Mouse (Mus musculus) natural killer cell, adult 2 months (primary cell): Measurements from ENCODE around the gene Pak4.

Source experiments
- DNase-seq, 2 experiments: peaks; one replicate each; pipeline ENCODE4 v3.0.0; 2022; ENCODE audit warnings: low spot score in 2 of 2

Pak4 gene

DNA sequence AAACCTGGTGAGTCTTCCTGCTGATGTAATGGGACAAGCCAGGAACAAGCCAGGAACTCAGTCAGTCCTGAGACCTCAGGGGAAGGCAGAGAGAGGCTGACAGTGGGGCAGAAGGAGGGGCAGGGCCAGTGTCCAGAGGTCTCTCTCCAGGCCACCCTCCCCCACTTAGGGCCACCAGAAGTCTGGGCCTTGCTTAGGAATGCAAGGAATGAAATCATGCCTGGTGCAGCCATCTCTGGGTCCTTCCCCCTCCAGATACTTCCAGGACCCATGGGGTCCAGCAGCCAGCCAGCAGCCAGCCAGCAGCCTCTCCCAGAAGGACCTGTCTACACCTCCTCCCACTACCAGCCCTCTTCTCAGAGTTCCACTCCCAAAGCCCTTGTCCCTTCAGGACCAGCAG is 10.3 kb downstream of the Pak4 start:
- no peak for DNase-seq

DNA sequence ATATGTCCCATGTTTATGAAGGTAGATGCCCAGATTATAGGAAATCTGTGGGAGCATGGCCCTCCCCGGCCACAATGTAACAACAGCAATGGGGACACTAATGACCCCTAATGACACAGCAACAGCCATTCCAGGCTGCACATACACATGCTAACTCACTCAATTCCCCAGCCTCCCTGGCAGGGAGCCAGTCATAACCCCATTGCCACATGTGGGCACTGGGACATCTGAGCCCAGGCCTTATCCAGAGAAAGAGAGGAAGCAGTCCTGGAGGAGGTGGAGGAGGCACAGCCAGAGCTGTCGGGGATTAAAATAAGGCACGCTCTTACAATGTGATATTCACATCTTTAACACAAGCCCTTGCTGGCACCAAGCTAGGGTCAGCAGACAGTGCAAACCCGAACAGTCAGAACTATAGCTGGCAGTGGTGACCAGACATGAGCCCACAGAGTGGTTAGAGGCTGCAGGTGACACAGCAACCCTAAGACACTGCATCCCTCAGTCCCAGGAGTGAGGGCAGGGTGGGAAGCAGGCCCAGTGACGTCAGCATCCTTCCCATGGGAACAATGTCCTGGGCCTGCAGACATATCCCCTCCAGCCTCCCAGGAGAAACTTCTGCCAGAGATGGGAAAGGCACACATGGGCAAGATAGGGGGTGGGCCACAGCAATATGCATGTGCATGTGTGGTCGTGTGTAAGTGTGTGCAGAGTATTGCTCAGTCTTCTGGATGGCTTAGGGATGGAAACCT is 11.1 kb downstream of the Pak4 start:
- DNase-seq, result no peak

DNA sequence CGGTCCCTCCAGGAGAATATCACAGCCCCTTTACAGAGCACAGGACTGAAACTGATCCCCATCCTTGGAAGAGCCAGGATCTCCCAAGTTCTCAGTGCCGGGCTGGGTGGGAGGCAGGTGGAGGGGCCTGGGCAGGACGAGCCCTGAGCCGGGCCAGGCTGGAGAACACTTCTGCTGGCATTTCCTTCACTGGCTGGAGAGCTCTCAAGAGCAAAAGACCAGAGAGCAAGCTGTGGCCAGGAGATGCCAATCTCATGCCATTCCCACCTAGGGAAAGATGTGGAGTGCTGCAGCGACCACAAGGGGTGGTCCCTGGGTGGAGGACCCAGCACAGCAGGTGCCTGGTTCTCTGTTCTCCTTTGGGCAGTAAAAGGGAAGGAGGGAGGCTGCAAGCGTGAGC is 13.0 kb downstream of the Pak4 start:
- DNase-seq, result no peak

DNA sequence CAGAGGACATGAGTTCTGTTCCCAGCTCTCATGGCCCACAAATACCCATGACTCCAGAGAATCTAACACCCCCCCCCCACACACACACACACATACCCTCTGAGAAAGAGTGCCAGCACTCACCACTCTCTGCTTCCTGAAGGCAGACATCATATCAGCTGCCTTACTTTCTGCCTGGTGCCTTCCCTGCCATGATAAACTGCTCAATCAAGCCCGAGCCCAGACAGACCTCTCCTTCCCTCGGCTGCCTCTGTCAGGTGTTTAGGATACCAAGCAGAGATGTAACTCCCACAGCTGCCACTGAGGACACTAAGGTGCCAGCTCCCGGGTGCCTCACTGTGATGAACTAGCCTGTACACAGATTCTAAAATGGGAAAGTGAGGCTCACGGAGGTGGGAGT is 13.5 kb downstream of the Pak4 start:
- no peak for DNase-seq

DNA sequence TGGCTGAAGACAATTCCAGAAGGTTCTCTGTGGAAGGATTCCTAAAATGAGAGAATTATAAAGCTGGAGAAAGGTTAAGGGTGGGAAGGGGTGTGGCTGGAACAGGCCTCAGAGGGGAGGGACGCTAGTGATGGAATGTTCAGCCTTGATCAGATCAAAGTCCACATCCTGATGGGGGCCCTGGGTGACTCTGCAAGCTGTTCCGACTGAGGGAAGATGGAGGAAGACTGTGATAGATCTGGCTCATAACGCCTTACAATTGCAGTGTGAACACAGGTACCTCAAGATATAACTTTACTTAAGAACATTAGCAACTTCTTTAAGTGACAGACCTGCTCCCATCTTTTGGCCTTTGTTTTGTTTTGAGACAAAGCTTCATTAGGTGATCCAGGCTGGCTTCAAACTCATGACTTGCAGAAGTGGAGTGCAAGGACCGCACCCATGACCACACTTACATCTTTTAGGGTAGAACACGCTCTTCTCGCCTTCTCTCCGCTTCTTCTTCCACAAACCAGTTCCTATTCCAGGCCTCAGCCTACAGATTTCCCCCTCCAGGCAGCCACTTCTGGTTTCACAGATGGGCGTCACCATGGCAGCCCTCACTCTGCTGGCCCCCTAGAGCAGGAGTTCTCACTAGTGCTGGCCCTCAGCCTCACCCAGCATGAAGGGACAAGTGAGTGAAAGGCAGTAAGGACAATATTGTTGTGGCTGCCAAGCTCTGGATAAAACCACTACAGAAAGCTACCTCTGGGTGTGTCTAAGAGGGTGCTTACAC is 14.2 kb downstream of the Pak4 start:
- DNase-seq, result no peak

DNA sequence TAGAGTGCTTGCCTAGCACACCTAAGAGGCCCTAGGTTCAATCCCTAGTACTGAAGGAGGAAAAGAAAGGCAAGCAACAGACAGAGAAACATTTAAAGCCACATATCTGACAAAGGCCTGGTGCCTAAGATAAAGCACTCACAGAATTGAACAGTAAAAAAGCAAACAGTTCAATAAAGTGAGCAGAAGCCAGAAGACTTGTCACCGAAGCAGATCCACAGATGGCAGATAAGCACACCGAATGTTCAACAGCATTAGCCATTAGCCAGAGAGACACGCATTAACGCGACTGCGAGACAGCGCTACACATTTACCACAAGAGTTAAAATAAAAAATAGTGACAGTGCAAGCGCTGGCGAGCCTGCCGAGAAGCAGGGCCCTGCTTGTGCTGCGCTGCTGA is 15.1 kb downstream of the Pak4 start:
- DNase-seq, result no peak

DNA sequence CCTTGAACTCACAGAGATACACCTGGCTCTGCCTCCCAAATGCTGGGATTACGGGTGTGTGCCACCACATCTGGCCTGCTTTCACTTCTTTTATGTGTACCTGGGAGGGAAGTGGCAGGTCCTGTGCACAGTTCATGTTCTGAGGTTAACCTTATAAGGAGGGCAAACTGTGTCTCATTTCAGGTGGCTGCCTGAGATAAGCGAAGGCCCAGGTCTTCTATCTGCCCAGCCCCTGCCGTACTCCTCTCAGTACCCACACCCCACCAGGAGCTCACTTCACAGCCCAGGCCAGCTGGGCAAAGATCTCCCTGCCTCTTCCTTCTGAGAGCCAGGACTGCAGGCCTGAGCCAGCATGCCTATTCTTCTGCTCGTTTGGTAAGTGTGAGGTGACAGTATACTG is 16.3 kb downstream of the Pak4 start:
- DNase-seq, result no peak

DNA sequence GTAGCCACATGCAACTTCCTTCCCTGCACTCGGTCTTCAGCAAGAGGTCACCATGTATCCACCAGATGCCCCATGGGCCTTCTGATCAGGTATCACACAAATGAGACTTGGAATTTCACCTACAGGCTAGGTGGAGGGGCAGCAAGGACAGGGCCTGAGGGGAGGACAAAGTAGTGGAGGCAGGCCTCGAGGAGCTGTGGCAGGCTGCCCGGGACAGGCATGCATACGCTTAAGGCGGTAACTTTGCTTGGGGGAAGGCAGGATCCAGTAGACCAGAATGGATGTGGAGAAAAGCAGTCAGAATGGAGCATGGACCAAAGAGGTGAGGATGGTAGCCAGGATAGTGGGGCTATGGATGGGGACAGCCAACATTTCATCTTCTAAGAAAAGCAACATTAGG is 18.2 kb downstream of the Pak4 start:
- DNase-seq, result no peak

DNA sequence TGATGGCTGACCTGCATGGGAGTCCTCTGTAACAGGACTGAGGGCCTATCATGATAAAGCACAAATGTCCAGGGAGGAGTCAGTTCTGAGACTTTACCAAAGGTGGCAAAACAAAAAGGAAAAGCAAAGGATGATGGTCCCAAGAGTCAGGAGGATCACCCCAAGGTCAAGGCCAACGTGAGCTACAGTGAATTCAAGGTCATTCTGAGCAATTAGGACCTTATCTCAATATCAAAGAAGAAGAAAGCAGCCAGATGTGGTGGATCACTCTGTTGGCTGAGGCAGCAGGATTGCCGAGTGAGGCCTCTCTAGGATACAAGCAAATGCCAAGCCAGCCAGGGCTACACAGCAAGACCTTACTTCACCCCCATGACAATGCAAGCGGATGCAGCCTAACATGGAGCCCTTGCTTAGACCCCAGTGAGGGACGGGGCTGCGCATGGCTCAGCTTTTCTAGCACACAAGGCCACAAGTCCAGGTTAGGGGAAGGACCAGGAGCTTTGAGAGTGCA is 19.4 kb downstream of the Pak4 start:
- DNase-seq, result no peak

DNA sequence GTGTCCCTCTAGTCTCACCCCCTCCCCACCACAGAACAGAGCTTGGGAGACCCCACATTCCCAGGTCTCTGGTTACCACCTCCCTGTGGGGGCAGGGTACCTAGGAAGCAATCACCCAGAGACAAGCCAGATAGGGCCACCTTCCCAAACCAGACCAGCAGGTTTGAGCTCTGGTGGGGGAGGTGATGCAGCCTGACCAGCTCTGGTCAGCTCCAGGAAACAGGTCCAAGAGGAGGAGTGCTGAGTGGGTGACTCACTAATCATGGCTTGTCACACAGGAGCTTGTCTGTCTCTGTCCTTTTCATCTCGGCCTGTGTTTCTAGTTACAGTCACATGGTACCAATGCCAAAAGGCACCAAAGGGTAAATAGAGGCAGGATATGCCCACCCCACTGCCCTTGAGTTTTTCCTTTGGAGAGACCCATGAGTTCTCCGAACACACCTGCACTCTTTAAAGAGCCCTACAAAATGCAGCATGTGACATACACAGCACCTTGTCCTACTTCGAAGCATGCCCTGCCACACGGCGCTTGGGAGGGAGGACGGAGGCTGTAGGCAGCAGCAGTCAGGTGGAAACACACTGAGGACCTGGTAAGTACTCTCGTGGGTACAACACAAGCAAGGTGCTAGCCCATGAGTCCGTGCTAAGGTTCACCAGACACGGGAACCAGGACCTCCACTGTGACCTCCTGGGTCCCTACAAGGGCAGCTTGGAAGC is 20.0 kb downstream of the Pak4 start:
- no peak for DNase-seq

DNA sequence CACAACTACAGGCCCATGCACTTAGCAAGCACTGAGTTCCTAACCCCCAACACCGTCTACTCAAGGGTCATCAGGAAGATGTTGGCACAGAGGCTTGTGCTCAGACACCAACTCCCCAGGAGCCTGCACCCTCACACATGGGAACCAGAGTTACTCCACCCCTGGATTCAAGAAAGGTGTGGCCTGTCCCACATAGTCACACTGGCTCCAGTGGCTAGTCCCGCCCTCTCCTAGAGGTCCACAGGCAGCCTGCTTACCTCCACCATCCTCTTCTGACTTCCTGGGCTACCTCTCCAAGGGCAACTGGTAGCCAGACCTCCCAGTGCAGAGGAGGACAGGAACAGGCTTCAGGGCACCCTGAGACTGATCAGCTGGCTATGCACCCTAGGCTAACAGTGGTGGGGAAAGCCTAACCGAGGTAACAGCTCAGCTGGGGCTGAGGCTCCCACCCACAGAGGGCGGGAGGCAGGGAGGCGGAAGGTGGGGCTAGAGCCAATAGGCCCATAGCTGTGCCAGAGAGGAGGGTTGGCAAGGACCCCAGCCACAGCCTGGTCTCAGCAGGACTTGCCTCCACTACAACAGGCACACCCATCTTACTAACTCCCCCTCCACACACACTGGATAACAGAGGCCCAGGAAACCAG is 21.6 kb downstream of the Pak4 start:
- no peak for DNase-seq

DNA sequence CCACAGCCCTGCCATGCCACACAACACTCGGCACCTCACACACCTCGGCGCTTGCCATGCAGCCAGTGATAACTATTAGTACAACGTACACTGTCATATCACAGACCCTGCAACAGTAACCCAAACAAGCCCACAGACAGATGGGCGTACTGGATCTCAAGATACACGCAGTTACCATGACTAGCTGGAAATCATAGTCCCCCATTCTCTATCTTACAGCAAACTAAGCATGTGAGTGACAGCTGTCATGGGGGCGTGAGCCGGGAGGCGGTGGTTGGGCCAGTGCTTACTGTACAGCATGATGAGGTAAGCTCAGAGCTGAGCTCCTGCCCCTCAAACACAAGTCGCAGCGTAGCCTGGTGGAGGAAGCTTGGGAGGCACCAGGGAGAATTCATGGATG is 22.4 kb downstream of the Pak4 start:
- no peak for DNase-seq

DNA sequence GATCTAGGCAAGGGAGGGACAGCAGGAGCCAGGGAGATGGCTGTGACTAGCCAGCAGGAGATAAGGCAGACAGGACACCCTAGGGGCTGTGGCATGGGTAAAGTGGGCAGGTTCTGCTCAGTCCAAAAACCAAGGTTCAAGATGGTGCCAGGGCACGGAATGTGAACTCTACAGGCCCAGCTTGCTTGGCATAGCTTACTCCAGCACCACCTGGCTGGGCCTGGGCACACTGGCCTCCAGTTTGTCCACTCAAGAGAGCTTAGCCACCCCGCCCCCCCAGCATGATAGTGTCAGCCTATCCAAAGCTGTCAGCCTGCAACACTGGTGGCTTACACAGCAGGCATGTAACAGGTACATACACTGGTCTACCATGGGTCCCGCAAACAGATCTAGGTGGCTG is 24.7 kb downstream of the Pak4 start:
- DNase-seq, result no peak

DNA sequence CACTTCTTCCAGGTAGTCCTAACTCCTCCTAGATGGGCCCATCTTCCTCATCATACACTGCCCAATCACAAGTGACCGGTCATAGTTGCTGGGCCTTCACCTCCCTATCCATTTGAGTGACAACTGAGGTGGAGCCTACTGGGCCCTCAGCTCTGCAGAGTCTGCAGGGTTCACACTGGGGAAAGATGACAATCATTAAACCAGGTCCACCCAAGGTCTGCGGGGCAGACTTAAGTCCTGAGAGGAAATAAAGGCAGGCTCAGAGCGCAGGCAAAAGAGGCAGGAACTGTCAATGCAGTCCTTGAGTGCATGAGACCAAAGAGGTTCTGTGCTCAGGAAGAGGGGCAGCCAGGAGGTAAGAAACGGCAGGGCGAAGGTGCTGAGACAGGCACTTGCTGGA is 25.3 kb downstream of the Pak4 start:
- no peak for DNase-seq

DNA sequence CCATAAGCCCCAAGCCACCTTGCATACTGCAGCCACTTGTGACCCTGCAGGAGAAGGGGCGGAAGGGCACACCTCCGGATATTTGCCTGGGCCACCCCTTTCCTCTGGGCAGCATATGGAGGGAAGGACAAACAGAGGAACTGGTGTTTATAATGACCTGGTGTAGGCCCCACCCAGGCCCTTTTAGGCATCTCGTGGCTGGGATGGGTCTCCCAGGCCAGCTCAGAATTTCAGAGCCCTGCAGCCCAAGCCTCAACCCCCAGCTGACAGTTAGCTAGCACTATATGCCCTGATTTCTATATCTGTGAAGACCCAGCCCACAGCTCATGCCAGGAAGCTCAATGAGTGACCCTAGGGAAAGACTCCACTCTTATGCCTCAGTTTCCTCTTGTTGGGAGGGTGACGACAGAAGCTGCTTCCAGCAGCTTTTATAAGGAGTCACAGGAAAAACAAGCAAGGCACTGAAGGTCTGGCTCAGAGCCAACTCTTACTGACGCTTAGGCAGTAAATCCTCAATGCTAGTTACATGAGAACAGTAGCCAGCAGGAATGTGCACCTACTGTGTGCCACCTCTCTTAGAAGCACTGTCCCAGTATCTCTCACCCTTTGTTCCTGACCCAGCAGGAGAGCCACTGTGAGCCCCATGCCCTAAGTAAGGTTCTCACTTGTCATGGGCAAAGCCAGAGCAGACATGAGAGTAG is 26.9 kb downstream of the Pak4 start:
- no peak for DNase-seq

DNA sequence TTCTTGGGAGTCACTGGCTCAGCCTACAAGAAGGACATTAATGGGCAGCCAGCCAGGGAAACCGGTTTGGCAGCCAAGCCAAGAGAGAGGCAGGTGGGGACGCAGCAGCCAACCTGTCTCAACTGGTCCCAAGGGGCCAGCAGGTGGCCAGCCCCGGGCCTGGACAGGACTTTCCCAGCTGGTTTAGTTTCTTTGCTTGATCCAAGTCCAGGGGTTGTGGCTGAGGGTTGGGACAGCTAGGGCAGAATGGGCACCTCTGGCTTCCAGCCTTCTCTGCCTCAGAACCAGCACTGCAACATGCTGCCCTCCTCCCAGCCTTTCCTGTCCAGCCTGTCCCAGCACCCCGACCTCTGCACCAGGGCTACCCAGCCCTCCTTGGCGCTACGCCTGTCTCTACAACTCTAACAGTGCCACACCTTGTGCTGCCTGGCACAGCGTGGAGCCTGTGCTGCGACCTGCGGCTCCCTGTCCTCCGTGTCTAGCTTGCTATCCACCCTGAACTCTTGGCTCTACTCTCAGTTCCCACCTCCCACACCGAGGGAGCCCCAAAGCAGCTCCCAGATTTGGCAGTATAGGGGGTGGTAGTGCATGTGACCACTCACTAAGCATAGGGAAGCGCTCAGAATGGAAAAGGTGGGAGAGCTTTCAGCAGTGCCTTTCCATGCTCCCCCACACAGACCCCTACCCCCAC is 27.5 kb downstream of the Pak4 start:
- DNase-seq, result no peak

DNA sequence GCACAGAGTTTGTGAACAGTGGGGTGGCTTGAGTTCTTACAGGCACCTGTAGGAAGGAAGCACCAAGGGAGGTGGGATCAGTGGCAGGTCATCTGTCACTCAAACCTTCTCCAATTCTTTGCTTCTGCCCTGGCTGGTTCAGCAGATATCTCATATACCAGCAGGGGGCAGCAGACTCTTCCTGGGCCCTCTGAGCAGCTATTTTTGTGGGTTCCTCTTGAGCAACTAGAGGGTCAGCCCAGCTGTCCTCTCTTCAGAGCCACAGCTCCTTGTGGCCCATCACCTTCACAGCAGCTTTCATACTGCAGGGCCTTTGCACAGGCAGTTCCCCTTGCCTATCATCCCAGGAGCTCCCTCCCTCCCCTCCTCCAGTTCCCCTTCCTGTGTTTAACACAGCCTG is 29.7 kb downstream of the Pak4 start:
- DNase-seq, result peak; percentile 59 to 64

DNA sequence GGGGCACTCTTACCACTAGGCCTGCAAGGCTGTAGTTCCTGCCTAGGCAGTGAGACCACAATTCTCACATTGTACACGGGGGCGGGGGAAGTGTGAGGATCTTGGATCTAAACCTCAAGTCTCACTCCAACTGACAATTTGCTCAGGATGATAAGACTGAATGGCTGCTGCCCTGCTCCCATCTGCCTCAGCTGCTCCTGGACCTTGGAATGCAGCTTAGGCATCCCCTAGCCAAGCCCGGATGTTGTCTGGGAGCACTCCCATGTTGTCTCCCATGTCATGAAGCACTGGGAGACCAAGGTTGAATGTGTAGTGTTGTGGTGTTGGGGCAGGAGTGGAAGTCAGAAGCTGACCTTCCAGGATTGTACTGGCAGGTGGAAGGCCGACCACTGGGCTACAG is 30.4 kb downstream of the Pak4 start:
- no peak for DNase-seq

DNA sequence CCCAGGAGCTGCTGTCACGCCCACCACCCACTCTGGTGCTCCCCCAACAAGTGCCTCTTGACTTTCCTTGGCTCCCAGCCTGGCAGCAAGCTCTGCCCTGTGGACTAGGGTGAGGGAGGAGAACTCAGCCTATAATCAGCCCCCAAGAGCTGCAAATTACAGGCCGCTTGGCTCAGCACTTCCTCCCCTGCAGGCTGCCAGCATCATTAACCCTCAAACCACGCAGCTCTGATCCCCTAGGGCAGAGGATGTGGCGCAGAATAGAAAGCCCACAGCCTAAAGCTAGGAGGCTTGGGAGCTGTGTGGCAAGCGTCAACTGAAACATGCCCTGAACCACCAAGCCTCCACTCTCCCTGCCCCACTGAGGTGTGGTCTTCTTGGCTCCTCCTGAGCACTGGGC is 32.6 kb downstream of the Pak4 start:
- DNase-seq, result no peak

DNA sequence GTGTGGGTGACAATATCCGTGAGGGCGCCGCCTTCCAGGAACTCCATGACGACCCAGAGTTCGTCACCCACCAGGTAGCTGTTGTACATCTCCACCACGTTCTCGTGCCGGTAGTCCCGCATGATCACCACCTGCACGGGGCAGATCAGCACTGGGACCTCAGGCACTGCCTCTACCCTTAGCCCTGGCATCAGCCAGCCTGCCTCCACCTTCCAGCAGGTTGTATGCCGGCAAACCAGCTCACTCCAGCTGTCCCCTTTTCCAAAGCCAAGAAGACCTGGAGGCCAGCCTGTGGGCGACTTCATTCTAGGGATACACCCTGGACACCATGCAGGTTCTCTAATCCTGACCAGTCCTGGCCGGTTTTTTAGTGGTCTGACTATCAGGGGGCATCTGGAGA is 35.0 kb downstream of the Pak4 start:
- no peak for DNase-seq

DNA sequence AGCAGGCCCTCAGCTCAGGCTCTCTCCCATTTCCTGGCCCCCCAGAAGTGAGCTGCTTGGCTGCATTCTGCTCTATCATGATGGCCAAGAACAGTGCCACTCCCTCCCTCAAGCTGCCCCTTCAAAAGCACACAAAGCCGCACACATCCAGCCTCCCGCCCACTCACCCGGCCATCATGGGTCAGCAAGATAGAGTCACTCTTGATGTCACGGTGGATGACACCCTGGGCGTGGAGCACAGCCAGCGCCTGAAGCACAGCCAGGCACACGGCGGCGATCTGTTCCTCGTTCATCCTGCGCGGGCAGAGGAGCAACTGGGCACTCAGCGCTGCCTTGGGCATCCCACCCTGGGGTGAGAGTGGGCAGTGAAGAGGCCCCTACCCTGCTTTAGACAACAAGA is 35.6 kb downstream of the Pak4 start:
- no peak for DNase-seq
